Mouse (Mus musculus): ENCODE measurements around the gene Gbx2. TPM values are rescaled to one million over a fixed set of nuclear protein-coding genes. Genes with fewer than 3 reads are reported as not detected.

Gbx2 gene
- total RNA-seq, 4 experiments from 2014 or later: not detected

DNA sequence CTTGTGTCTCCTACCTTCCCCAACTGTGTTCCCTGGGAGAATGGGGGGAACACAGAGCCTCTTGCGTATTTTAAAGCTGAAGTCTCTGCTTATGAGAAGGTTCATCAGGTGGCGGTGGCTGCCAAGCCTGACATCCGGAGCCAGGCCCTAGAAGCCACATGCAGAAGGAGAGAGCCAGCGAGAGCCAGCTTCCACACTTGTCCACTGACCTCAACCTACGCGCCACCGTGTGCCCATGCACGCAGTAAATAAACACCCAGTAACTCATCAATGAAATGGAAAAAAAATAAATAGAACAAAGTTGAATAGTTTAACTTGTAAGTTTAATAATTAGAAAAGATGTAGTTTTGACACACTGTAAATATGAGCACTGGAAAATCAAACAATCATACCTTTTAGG, 21.2 kb downstream of the Gbx2 start:
- no peak for DNase-seq

DNA sequence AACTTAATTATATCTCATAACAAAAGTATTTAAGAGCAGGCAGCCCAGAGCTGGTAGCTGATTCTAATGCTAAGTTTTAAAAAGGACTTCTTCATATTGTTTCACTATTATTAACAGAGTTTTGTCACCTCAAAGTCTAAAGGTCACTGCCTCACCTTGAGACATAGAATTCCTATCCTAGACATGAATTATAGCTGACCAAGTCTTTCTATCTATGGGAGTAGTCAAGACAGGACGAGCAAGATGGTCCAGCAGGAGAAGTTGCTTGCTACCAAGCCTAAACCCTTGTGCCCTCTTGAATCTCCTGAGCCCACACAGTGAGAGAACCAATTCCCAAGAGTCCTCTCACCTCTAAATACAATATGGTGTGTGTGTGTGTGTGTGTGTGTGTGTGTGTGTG, 28.3 kb downstream of the Gbx2 start:
- DNase-seq: no peak

DNA sequence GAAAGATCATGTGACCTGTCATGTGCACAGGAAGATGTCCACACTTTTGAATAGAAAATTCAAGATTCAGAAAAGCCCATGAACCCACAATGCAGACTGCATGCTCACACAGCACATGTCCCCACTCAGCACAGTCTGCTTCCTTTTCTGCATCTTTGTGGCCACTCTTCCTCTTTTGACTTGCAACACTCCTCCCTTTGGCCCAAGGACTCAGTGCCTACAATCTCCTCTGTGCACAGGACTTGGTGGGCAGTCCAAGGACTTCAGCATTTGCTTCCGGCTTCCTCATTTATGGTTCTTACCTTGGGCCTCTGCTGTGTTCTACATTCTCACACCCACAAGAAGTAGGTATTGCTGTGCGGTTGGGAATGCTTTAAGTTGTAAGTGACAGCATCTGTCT, 28.7 kb downstream of the Gbx2 start:
- DNase-seq: no peak

DNA sequence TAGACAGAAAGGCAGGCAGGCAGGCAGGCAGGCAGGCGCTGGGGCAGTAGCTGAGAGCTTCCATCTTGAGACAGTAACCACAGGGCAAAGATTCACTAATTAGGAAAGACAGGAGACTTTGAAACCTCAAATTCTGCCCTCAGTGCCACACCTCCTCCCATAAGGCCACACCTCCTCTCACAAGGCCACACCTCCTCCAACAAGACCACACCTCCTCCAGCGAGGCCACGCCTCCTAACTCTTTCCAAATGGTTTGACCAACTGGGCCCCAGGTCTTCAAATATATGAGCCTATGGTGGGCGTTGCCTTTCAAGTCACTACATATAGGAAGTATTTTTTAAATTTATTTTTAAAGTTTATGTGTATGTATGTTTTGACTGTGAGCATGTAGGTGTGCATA, 29.6 kb downstream of the Gbx2 start:
- no peak for DNase-seq

DNA sequence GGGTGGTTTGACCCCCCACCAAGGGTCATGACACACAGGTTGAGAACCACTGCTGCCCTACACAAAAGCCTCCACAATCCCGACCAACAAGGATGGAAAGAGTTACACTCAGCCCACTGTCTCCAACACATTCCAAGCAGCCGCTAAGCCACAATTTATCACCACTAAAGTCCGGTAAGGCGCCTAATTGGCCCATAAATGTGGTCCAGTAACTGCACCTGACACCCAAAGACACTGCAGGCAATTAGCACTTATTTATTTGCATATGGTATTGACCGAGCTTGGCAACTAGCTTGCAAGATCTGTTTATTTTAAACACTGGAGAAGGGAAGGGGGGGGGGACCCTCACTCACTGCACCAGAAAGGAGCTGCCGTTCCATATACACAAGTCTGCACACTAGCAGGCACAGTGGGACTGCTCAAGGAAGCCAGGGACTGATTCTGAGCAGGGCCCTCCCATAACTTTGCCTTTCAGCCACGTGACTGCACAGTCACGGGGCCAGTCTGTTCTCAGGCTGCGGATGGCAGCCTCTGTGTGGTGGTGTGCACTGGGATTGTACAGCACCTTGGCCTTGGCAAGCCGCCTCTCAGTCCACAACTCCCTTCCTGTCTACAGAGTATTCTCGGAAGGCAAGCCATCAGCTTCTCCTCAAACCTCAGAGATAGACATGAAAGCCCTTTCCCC, 31.1 kb downstream of the Gbx2 start:
- no peak for DNase-seq

DNA sequence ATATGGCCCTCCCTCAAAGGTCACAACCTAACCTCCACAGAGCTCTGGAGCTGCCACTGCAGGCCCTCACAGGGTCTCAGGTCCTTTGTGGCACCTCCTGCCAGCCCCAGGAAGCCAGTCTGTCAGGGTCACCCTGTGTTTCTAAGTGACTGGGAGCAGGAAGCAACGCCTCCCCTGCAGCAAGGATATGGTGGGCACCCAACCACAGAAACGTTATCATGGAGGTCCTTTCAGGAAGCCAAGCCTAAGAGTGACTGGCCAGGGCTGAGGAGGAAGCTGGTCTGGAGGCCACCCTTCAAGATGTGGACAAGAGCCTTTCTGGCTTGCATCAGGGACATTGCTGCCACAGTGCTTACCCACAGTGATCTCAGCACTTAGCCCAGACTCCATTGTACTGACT, 31.9 kb downstream of the Gbx2 start:
- no peak for DNase-seq

DNA sequence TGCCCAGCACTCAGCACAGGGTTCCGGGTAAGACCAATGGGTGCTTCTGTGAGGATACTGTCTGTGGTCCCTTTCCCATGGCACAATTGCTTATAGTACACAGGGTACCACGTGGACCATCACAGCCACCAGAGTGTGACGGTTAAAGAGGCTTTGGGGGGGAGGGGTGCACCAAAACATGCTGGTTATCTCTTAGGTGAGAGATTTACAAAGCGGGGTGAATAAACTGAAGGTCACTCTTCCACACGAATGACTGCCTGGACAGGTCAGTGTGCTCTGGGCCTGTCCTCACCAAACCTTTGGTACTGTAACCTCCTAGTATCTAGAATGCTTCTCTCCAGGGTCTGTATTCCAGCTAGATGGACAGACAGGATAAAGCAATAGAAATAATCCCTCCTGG, 35.2 kb downstream of the Gbx2 start:
- no peak for DNase-seq

DNA sequence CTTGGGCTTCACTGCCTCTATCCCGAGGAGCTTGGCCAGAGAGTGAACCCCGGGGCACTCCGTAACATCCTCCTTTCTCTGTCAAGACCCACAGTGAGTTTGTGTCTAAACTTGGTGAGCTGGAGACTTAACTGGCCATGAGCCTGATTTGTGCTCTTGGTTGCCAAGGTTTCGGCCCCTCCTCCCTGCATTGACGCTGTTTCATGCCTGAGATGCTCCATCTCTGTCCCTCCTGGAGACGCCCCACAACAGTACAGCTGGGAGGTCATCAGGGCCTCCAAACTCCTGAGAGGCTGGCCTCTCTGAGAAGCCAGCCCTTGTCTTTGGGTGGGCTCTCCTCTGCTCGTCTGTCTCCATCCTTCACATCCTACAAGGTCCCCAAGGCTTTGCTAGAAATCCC, 38.7 kb downstream of the Gbx2 start:
- DNase-seq: no peak

DNA sequence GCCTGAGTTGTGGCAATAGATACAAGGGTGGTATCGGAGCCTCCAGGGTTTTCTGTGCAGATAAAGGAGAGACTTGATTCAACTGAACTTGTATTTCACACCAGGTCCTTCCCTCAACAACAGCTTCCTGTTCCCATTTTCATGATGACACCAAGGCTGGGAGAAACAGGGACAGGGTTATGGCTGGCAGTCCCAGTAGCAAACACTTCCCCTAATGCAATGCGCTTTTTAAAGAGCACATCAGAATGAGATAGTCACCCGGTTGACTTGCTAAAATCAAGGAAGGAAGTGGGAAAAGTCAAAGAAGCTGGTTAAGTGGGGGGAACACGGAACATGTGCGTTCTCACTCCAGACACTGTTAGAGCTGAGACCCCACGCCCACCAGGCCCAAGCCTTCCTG, 39.6 kb downstream of the Gbx2 start:
- no peak for DNase-seq

DNA sequence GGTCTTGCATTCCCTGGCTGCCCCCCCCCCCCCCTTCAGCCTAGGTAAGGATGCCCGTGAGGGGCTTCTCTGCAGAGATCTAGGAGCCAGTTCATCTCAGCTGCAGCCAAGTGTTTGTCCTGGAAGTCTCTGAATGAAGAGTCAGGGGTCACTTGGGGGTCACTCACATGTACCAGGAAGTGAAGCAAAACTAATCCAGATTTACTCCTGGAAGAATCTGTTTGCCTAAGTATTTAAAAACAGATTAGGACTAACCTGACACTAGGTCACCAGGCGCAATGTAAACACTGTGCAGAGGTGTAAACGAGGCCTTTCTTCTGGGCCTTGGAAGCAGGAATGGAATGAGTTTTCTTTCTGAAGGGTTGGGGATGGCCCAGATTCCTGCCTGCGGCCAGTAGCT, 45.3 kb downstream of the Gbx2 start:
- DNase-seq: no peak

DNA sequence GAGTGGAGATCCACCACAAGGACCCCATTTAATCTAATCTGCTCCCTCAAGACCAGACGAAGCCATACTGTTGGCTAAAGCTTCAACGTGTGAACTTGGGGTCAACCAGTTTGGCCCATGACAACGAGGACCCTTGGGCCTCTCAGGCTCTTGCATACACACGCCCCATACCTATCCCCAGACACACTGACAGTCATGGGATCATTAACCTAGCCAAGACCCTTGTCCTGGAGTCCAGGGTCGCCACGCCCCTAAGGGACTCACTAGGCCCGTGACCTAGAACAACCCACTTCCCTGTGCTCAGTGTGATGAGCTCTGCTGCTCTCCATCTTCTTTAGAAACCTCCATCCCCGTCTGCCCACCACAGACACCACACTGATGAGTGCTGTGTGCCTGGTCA, 46.6 kb downstream of the Gbx2 start:
- no peak for DNase-seq

DNA sequence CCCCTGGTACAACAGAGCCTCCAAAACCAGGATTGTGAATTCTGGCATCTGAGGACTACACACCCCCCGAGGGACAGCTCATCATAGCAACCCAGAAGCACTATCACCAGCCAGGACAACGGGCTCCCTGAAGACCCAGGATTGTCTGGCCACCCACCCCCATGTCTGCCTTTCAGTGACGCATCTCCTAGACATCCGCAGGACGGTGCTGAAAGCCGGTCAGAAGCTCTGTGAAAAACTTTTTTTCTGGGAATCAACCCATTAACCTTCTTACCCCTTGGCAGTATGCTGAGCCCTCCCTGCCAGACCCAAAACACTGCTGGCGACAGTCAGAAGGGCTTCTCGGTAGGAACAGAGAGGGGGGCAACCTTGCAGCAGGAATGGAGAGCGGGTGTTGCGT, 50.1 kb downstream of the Gbx2 start:
- DNase-seq: no peak

DNA sequence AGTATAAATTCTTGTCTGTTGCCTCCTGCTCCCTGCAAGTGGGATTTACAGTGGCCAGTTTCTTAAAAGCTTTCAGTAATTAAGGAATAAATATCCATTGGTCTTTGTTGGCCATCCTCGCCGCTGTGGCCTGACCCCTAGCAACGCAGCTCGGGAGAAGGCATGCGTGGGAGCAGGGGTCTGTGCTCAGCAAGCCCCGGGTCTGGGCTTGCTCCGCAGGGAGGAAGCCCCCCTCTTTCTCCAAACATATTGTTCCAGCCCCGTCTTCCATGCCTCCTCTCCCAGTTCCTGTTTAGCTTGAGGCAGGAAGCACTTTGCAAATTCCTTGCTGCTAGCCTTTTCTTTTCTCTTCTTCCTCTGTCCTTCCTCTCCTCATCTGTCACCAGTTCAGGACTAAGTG, 50.8 kb downstream of the Gbx2 start:
- no peak for DNase-seq

DNA sequence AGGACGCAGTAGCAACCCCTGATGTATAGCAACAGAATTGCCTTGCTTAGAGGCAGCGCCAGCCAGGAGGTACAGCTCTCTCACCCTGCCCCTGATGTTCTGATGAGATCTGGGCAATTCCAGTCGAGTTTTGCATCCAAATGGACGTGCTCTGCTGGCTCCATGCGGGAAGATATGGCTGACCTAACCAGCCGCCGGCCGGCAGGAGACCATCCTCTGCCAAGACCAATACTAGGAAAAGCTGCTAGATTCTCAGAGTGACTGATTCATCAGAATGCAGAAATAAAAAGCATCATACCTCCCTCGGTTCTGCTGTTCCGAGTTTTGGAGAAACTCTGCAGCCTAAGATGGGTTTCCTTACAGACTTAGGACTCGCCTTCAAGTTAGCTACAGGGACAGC, 52.5 kb downstream of the Gbx2 start:
- no peak for DNase-seq

Other genes starting within 250 kb of the Gbx2 start
- gene Asb18, start 83.5 kb upstream of the Gbx2 start, total RNA-seq (2022): not detected
- gene Iqca, start 222.2 kb upstream of the Gbx2 start, total RNA-seq (2022): not detected